Mouse (Mus musculus): ENCODE data around the gene Lca5l.

DNA sequence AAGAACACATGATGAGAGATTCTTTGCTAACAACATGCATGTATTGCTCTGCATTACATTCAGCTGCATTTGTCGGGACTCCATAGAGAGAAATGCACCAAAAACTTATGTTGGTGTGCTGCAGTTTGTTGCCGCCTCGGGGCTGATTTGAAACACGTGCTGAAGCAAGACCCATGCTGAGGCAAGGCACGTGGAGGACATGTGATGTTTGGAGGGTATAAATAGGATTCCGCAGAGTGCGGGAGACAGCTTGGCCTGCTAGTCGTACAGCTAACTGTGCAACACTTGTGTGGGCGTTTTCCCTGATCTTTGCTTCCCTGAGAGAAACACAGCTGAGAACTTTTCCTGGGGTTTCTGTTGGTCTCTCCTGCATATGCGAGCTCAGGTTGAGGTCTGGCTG lies 17.7 kb upstream of the Lca5l start:
- TF ChIP-seq CTCF (IDR thresholded peaks at IDR 0.05; ENCODE audit: control insufficient read depth, insufficient read depth, insufficient replicate concordance, low read depth, low read length): no peak
- TF ChIP-seq POLR2A (IDR thresholded peaks at IDR 0.05; ENCODE audit: control insufficient read depth, low read depth, low read length): no peak
